Mouse (Mus musculus) neutrophil, adult 5-6 weeks (primary cell): ENCODE data around the gene Gchfr. TPM values are rescaled to one million over a fixed set of nuclear protein-coding genes. Genes with fewer than 3 reads are reported as not detected.

Experiments
- ATAC-seq: fragments of 151-379, 151-347 bp; 2 replicates; pipeline ENCODE4 v1.8.0; 2017; ENCODE audit warnings: mild to moderate bottlenecking, moderate TSS enrichment; ENCODE audit not compliant: insufficient number of reproducible peaks, poor library complexity, low FRiP score, severe bottlenecking; ENCODE audit errors: extremely low read depth
- total RNA-seq: library from RNA; stranded (forward); fragments of 200-1000 nt; gene quantifications from 2 replicates; pipeline ENCODE4 v1.2.3, GENCODE M21; 2017

The Gchfr gene
- total RNA-seq, result 0.70 TPM in 1 of 2 replicates, not detected in the other

- peak; percentile 31 for ATAC-seq
Observed at GRCm38 (mm10) chr2:119166901-119167865, at the start of gene Gchfr. TSS of gene Gchfr (plus strand) at chr2:119167773.

- ATAC-seq, result no peak
Observed at GRCm38 (mm10) chr2:119136346-119136898, 31.2 kb upstream of the Gchfr start.

- ATAC-seq, result no peak
Observed at GRCm38 (mm10) chr2:119145199-119145598, 22.4 kb upstream of the Gchfr start.

- no peak for ATAC-seq
Observed at GRCm38 (mm10) chr2:119146435-119146834, 21.1 kb upstream of the Gchfr start.

- ATAC-seq, result no peak
Observed at GRCm38 (mm10) chr2:119147160-119147678, 20.4 kb upstream of the Gchfr start.

GRCm38 (mm10) chr2:119147775-119148174 lies 19.8 kb upstream of the Gchfr start:
- no peak for ATAC-seq

GRCm38 (mm10) chr2:119152255-119152654 lies 15.3 kb upstream of the Gchfr start:
- ATAC-seq, result no peak

- no peak for ATAC-seq
Observed at GRCm38 (mm10) chr2:119154683-119155082, 12.9 kb upstream of the Gchfr start.

- no peak for ATAC-seq
Observed at GRCm38 (mm10) chr2:119155388-119155787, 12.2 kb upstream of the Gchfr start.

GRCm38 (mm10) chr2:119156081-119156680 lies 11.4 kb upstream of the Gchfr start:
- ATAC-seq, result no peak

GRCm38 (mm10) chr2:119156681-119157572 lies 10.6 kb upstream of the Gchfr start, which contains the start of gene Rmdn3:
TSS of gene Rmdn3 (minus strand) at chr2:119157034.
- peak; percentile 95 for ATAC-seq

- ATAC-seq, result no peak
Observed at GRCm38 (mm10) chr2:119157836-119158235, 9.7 kb upstream of the Gchfr start.

- ATAC-seq, result no peak
Observed at GRCm38 (mm10) chr2:119161247-119161646, 6.3 kb upstream of the Gchfr start.

GRCm38 (mm10) chr2:119163135-119163534 lies 4.4 kb upstream of the Gchfr start:
- no peak for ATAC-seq

- ATAC-seq, result no peak
Observed at GRCm38 (mm10) chr2:119163999-119164398, 3.6 kb upstream of the Gchfr start.

- ATAC-seq, result no peak
Observed at GRCm38 (mm10) chr2:119165401-119165800, 2.2 kb upstream of the Gchfr start.

GRCm38 (mm10) chr2:119167866-119168256 lies 288 bp downstream of the Gchfr start:
- ATAC-seq, result no peak

GRCm38 (mm10) chr2:119170282-119170681 lies 2.7 kb downstream of the Gchfr start:
- no peak for ATAC-seq

GRCm38 (mm10) chr2:119171574-119171973 lies 4.0 kb downstream of the Gchfr start:
- ATAC-seq, result no peak
